Comparison of ENCODE assay signal across 26 mouse cellular contexts in genomic region chr1:35930351-35930750, GRCm38 (mm10).
DNase-seq lines count a peak whose midpoint lies in the region; ATAC-seq lines count a peak whose summit lies in the region.
"Had no signal": no experiment of that assay in that cellular context is flagged by ENCODE, and none has a peak within 500 bp of the region (broad histone marks: within the 10 kb centered on the region; RNA-seq: fewer than 3 reads in every experiment).

No protein-coding gene starts in this region.

- DNase-seq in heart, adult 11 months: peak; percentile 76
- no peak for DNase-seq in heart, embryonic 10.5 days (ENCODE audit: low spot score)
- DNase-seq in 3T3-L1 (ENCODE audit: low read depth, low spot score): peak; percentile 48
- peak; percentile 46 for DNase-seq in cerebellum, adult 11-12 months
- peak; percentile 33 to 53 for DNase-seq in cerebellum, postnatal 10 days
- no peak for DNase-seq in kidney, postnatal 4 days
- DNase-seq in lung, postnatal 36 days: no peak
- DNase-seq: adrenal gland, adult 2 months; gastrocnemius, adult 2 months; heart, postnatal 10 days; kidney, adult 9 months; layer of hippocampus, postnatal 36 days; liver, embryonic 13.5 days; lung, adult 2 months; lung, postnatal 14 days; midbrain, embryonic 14.5 days had no signal

- no peak for ATAC-seq in forebrain, embryonic 13.5 days
- ATAC-seq: forebrain, embryonic 14.5 days; hindbrain, postnatal 0 days had no signal

- H3K4me2 ChIP-seq in forebrain, embryonic 13.5 days: no peak overlapping the region
- H3K4me2 ChIP-seq: embryonic facial prominence, embryonic 12.5 days; heart, embryonic 11.5 days; limb, embryonic 13.5 days; liver, embryonic 13.5 days; neural tube, embryonic 13.5 days had no signal

- H3K36me3 ChIP-seq in heart, embryonic 10.5 days: no peaks in the 10 kb centered on the region
- H3K36me3 ChIP-seq in forebrain, embryonic 13.5 days (ENCODE audit: poor library complexity, severe bottlenecking): no peaks in the 10 kb centered on the region
- H3K36me3 ChIP-seq: embryonic facial prominence, embryonic 12.5 days; G1E; limb, embryonic 13.5 days; liver, embryonic 13.5 days; neural tube, embryonic 13.5 days had no signal

- H3K9me3 ChIP-seq in heart, embryonic 10.5 days: no peaks in the 10 kb centered on the region
- H3K9me3 ChIP-seq in forebrain, embryonic 13.5 days (replicated peaks): no peaks in the 10 kb centered on the region
- H3K9me3 ChIP-seq: embryonic facial prominence, embryonic 12.5 days; G1E; limb, embryonic 13.5 days; liver, embryonic 13.5 days; neural tube, embryonic 13.5 days had no signal

- no peak overlapping the region for H3K4me3 ChIP-seq in heart, embryonic 10.5 days
- no peak overlapping the region for H3K4me3 ChIP-seq in forebrain, embryonic 13.5 days
- H3K4me3 ChIP-seq: embryonic facial prominence, embryonic 12.5 days; erythroblast, embryonic 14.5 days; gastrocnemius, adult 2 months; limb, embryonic 13.5 days; liver, embryonic 13.5 days; neural tube, embryonic 13.5 days had no signal

- H3K9ac ChIP-seq in forebrain, embryonic 13.5 days: no peak overlapping the region
- H3K9ac ChIP-seq: embryonic facial prominence, embryonic 12.5 days; limb, embryonic 13.5 days; liver, embryonic 13.5 days; neural tube, embryonic 13.5 days had no signal

- H3K27me3 ChIP-seq in heart, embryonic 10.5 days (ENCODE audit: insufficient read depth, poor library complexity, severe bottlenecking): no peaks in the 10 kb centered on the region
- no peaks in the 10 kb centered on the region for H3K27me3 ChIP-seq in forebrain, embryonic 13.5 days
- H3K27me3 ChIP-seq: CH12.LX; embryonic facial prominence, embryonic 12.5 days; limb, embryonic 13.5 days; liver, embryonic 13.5 days; neural tube, embryonic 13.5 days had no signal

- WGBS in heart, embryonic 10.5 days: 57% methylated on average over 3 of the region's 3 CpGs
- WGBS in forebrain, embryonic 13.5 days: 90% methylated on average over 3 of the region's 3 CpGs

- peaks cover 58% of the 10 kb centered on the region for H3K4me1 ChIP-seq in heart, embryonic 10.5 days
- no peaks in the 10 kb centered on the region for H3K4me1 ChIP-seq in forebrain, embryonic 13.5 days

- H3K27ac ChIP-seq in heart, embryonic 10.5 days: no peak overlapping the region
- no peak overlapping the region for H3K27ac ChIP-seq in forebrain, embryonic 13.5 days
- H3K27ac ChIP-seq: embryonic facial prominence, embryonic 12.5 days; gastrocnemius, adult 2 months; hindbrain, postnatal 0 days; limb, embryonic 13.5 days; liver, embryonic 13.5 days; neural tube, embryonic 13.5 days had no signal

Comparison
In these comparisons a context has a peak if more than half of its experiments do, and no peak if none do; other contexts are left out.
1. DNase-seq: peak in heart, adult 11 months (single experiment), 3T3-L1 (single experiment), cerebellum, adult 11-12 months (single experiment) and cerebellum, postnatal 10 days (2 of 2); none in heart, embryonic 10.5 days (single experiment), kidney, postnatal 4 days (0 of 2) and lung, postnatal 36 days (single experiment).